Mouse (Mus musculus): Measurements from ENCODE around the gene Gm17364.
"Not testable (repeated sequence)": the region's sequence is repeated elsewhere in the genome, so short reads cannot be mapped to it uniquely, and the experiment has no call there.

Gene Gm17364

DNA sequence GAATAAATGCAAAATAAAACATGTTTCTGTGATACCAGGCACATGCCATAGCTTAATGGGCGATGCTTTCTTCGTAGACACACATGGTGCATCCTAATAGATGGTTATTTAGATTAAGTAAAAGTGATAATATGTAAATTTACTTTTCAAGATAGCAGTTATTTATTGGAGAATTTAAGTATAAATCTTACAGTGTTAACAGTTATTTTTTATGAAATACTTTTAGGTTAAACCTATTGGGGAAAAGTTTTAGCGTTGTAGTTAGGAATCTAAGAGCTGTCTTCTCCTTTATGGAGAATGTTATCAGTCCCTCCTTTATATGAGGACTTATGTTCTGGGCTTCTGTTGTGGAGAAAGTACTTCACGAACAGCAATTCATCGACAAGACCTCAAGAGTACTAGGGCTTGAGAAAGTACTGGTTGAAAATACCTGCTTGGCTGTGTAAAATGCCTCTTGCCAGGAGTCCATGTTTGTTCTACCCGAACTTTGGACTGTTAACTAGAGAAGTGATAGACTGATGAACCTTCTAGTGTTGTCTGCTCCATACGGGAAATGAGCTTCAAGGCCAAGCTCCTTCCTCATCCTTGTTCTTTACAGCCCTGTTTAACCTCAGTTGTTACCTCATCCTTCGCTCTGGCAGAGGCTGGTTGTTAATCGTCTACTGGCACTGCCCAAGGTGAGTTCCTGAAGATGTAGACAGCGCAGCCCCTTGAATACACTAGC is at the start of gene Gm17364:
Gm17364 (minus strand) TSS at position 51 of the 724 bp plus-strand sequence.
- DNase-seq (ENCODE audit: low spot score): no peak

DNA sequence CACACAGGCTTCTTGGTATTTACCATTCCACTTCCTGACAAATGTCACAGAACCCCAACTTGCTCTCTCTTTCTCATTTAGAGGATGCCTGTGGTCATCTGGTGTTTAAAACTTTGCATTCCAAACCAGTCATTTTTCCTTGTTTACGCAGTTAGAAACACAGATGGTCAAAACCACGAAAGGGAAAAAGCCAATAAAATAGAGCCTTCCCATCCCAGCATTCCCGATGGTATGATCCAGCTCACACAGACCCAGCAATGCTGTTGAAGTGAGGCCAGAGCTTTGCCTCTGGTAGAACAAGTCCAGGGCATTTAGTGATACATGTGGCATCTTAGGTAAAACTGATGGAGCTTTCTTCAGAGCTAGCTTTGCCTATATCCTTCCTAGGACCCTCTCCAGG is 47.7 kb upstream of the Gm17364 start:
- DNase-seq (ENCODE audit: low spot score): no peak

DNA sequence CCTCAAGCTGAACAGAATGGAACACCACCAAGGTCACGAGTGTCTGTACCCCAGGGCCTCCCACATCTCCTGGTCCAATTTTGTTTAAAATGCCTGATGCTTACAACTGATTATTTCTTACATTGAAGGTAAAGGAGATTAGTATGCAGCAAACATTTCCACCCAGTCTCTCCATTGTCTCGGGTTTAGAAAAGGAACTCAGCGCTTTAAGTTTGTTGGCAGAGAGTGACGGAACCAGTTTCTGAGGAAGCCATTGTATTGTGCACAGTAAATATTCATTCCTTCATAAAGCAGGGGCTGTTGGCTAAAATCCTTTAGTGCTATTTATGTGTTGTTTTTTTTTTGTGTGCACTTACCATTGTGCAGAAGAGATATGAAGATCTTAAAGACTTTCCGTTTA is 47.0 kb upstream of the Gm17364 start:
- no peak for DNase-seq (ENCODE audit: low spot score)

DNA sequence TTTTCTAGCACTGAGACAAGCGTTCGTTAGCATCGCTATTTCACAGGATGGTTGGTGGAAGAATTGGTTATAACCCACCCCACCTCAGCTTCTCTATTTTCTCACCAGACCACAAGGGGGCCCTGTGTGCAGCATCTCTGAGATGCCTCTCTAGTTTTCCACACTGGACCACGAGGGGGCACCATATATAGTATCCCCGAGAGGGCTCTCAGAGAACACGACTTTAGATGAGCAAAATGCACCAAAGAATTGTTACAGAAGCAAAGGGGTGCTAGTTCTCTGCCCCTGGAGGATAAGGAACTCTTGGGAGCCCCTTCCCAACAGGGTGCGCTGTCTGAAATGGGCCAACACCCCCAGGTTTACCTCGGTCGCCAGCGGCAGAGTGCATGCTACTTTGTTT is 28.9 kb upstream of the Gm17364 start:
- DNase-seq (ENCODE audit: low spot score): peak; percentile 40

DNA sequence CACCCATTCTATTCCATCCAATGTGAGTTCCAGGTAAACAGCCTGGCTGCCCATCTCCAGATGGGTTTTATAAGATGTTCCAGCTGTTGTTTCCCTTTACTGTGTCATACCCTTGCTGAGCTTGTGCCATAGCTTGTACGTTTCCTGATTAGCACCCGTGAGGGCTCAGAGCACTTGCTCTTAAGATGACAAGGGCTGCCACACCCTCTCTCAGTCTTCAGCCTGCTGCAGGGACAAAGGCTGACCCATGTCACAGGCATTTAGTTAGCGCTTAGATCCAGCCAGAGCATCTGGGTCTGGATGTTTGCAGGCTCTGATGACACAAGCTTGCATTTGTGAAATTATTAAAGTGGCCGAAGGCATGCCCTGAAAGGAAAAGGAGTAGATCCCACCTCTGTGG is 26.3 kb upstream of the Gm17364 start:
- no peak for DNase-seq (ENCODE audit: low spot score)

DNA sequence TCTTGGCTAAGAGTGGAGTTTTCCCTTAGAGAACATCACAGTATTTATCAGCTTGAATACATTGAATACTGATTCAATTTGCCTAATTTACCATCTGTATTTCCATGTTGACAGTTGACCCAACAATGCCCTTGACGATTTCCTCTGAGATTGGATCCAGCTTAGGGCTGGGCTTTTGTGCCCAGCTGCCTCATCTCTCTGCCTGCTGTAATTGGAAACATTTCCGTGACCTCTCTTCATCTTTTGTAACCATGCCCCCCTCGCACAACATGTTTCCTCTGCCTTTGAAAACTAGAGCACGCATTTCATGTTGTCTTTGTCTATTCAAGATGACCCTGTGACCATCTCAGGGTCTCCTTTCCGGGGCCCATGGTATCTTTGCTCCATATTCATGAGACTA is 25.2 kb upstream of the Gm17364 start:
- DNase-seq (ENCODE audit: low spot score): no peak

DNA sequence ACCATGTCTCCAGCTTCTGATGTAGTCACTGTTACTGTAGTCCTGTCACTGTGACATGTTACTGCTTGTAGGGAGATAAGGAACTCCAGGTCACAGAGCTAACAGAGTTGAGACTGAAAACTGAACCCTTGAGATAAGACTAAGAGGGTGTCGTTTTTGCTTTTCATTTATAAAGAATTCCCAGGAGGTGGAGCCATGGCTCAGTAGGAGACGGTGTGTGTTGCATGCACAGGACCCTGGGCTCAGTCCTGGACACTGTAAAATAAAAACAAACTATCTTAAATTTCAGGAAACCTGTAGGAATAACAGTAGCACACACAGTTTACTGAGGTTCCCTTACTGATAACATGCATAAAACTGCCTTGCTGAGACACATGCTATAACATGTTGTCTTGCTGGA is 24.8 kb upstream of the Gm17364 start:
- no peak for DNase-seq (ENCODE audit: low spot score)

DNA sequence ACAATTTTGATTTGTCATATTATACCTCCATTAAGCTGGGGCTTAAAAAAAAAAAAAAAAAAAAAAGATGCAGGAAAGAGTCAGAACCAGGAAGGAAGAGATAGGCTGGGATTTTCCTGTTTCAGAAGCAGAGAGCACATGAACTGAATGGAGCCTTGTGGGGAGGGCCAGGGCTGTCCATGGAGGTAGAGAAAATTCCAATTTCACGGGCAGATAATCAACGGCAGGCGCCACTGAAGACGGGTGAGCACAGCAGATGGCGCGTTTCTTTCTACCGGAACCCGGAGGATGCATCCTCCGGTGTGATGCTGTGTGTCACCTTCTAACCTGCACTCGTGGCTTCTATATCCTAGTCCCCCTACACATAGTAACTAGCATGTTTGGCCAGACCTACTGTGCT is 22.6 kb upstream of the Gm17364 start:
- no peak for DNase-seq (ENCODE audit: low spot score)

DNA sequence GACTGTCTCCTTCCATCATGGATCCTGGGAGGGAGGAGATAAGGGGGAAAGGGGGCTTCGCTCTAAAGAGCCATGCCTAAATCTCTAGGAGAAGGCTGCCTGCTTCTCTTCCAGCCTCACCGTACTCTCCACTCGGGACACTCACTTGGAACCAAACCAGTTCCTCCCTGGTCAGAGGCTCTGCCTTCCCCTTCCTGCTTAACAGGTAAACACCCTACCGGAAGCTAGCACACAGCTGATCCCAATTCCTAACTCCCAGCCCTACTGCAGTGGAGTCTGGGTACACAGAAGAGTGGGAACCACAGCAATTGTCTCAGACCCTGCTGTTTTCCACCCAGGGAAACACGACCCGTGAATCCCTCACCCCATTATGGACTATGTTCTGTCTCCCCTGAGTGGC is 22.1 kb upstream of the Gm17364 start:
- DNase-seq (ENCODE audit: low spot score): no peak

DNA sequence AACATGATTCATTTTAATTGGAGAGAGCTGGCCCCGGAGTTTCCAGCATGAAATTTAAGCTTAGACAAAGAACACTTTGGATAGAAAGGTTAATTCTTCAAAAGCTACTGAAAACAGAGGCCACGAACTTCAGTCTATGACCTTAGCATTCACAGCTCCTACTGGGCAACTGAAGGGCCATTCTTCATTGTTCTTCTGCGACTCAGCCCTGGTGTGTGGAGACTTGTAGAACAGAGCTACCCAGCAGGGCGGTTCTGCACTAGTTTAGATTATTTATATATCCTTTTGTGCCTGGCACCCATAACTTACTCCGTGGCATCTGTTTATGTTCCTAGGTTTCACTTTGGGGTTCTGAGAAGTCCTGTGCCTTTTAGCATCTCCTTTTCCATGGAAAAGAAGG is 19.8 kb upstream of the Gm17364 start:
- no peak for DNase-seq (ENCODE audit: low spot score)

DNA sequence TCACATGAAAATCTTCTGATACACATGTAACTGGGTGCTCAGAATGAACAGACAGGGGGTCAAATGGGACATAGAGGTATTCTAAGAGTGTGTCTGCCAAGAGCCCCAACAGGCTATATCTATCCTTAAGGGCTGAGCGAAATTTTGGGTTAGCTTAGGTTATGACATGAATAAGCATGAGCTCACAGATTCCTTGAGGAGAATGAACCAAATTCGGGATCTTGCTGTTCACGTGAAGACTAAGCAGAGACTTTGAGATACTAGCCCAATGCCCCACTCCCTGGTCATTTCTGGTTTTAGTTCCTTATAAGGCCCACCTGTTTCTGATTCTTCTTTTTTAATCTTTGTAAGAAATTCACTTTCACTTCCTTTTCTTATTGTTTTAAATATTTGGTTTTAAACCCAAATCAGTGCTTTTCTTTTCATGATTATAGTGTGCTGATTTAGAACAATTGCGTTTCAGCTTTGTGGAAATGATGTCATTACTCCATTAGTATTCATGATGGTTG is 17.7 kb upstream of the Gm17364 start:
- DNase-seq (ENCODE audit: low spot score): no peak

DNA sequence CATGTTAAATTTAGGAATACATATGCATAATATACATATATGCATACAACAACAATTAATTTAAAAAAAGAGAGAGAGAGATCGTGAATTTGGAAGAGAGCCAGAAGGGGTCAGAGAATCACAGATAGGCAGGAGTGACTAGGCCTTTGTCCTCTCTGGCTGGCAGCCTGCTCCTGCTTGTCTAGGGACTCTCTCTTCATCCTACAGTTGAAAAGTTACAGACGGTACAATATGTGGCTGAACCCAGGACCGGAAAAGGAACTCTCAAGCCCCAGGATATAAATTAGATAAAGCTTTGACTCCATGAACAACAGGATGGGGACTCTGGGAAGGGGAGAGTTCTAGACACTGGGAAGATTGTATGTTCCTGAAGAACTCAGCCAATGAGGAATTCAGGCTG is 12.5 kb upstream of the Gm17364 start:
- DNase-seq (ENCODE audit: low spot score): no peak

DNA sequence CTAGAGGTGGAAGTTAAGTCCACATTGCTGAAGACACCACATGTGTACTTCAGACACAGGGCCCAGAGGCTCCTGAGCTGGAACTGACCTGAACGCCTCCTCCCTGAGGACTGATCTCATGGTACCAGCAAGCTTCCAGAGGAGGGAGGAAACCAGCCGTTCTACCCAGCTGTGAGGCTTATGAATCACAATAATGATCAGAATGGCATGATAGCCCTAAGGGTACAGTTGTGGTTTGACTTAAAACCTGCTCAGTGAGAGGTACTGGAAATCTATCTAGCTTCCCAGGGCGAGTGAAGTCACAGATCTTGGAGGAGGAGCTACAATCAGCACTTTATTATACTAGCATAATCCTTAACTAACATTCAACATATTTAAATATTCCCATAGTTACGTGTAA is 11.7 kb upstream of the Gm17364 start:
- DNase-seq (ENCODE audit: low spot score): no peak

DNA sequence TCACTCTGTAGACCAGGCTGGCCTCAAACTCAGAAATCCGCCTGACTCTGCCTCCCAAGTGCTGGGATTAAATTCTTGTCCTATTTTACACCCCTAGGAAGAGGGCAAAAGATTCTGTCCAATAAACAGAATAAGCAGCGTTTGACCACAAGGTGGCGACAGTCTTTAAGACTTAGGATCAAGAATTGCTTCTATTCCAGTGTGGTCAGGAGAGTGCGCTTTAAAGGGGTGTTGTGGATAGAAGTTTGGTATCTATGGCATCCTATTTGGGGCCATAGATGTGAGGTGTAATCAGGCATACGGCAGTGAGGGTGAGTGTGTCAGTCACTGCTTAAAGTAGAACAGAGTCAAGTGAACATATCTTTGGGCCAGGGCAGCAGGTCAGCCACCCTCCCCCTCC is 9.5 kb upstream of the Gm17364 start:
- no peak for DNase-seq (ENCODE audit: low spot score)

DNA sequence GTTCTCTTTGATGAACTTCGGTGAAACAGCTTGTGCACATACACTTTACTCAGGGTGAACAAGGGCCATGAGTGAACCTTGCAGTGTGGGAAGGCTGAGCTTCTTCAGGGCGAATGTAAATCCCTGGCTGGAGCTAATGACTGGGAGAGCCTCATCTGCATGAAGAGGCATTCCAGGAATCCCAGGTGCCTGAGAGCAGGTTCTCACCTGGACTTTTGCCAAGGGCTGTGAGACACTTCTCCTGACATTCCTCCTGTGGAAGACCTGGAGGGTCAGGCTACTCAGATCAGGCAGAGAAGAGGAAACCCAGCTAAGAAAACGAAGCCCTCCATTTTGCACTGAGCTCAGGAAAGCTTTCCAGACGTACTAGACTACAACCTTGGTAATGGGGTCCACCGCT is 6.9 kb upstream of the Gm17364 start:
- no peak for DNase-seq (ENCODE audit: low spot score)

DNA sequence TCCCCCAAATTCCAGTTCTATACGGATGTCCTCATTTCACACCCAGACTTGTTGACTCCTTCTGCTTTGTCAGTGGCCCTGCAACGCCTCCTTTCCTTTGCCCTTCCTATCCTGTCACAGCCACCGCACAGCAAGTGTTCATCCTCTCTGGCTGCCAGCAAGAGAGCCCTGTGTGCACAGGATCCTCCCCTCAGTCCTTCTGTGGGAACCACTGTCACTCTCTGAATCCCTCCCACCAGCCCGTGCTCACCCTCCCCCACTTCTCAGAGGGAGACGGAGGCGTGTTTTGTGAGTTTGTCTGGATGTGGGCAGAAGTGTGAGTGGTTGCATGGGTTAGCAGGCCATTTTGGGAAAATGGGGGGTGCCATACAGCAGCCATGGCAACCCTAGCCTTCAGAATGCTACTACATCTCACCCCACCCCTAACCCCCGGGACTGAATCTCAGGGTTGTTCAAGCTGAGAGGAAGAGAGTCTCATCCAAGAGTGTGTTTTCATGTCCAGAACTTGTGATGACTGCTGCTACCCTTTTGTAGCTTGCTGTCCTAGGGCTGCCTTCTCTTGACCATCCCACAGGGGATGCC is 5.9 kb downstream of the Gm17364 start:
- DNase-seq (ENCODE audit: low spot score): peak; percentile 7

DNA sequence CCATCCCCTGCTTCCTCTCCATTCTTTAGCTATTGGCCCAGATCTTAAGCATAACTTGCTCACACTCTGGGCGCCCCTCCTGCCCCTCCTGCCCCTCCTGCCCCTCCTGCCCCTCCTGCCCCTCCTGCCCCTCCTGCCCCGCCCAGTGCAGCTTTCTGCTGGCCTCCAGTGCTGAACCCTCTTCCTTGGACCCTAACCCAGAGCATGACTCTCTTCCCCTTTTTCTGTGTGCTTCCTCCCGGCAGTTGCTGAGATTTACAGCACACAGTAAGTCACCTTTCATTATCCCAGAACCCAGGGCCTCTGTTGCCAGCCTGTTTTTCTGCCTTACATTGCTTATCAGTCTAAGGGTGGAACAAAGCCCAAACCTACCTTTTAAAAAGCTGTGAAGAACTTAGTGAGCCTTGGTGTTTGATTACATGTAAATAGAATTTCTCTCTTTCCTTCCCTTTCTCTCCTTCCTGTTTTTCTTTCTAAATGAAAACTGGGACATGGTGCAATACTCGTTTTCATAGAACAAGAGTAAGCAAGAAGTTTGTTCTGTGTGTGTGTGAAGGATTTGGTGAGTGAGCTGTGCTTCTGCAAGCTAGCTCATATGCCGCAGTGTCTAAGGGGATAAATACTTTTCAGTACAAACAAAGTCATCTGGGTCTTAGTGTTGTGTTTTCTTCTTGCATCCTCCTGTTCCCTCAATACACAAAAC is 10.3 kb downstream of the Gm17364 start:
- DNase-seq (ENCODE audit: low spot score): no peak

DNA sequence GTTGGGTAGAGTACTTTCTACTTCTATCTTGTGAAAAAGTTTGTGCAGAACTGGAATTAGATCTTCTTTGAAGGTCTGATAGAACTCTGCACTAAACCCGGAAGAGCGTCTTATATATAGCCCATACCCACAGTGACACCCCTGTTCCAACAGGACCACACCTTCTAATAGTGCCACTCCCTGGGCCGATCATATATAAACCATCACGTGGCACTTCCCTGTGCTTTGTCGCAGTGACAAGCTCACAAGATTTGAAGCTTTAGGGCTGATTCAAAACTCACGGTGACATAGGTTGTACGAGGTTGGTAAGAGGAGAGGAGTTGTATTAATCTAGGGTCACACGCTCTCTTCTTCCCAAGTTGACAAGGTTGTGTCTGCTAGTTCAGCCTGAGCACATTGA is 12.2 kb downstream of the Gm17364 start:
- not testable (repeated sequence) for DNase-seq (ENCODE audit: low spot score)

DNA sequence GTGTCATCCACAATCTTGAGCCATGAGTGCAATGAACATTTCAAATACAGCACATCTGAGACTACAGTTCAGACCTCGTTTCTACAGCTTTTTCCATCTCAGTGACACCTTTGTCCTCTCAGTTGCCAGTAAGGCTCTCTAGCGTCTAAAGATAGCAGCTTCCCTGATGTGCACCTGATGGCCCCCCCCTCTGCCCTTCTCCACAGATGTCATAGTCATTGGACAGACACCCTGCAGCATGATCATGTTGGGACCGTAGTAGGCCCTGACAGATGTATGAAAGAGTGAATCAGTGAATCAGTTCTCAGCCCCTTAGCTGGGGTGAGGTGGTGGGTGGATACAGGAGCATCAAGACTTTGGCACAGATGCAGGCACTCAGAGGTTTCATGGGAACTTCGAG is 15.9 kb downstream of the Gm17364 start:
- no peak for DNase-seq (ENCODE audit: low spot score)

DNA sequence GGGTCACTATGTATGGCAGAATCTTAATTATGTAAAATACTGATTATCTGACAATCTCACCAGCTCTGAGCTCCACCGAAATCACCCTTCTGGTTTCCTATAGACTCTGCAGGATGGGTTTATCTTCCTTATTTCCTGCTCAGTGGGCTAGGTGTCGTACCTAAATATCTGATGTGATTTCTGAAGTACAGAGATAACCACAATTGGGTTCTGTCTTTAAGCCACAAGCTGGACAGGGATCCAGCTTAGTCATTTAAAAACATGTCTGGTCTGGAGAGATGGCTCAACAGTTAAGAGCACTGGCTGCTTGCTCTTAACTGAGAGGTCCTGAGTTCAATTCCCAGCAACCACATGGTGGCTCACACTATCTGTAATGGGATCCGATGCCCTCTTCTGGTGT is 16.8 kb downstream of the Gm17364 start:
- DNase-seq (ENCODE audit: low spot score): no peak

DNA sequence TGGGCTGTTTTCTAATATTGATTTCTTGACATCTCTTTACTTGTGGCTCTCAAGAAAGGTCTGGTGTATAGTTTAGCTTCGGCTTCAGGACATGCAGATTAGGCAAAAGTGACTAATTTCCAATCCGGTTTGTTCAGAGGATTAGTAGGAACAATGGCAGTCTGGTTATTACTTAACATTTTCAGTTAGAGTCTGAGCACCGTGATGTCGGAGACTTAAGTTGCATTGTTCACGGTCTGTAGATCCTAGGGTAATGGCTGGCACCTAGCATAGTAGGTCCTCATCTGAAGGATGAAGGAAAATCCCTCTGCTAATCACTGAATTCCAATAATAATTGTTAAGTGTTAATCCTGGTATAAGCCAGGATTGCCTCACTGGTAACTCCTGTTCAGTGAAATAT is 17.7 kb downstream of the Gm17364 start:
- DNase-seq (ENCODE audit: low spot score): no peak

DNA sequence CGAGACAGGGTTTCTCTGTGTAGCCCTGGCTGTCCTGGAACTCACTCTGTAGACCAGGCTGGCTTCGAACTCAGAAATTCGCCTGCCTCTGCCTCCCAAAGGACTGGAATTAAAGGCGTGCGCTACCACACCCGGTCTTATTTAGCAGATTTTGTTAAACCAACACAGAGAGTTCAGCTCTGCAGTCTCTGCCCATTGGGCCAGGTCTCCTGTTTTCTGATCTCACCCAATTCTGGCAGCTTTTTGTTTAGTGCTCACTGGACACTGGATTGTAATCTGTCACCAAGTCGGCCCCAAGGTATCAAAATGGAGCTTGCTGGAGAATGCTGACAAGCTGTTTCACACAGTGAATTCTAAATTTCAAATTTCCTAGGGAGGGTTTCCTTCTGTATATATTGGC is 21.0 kb downstream of the Gm17364 start:
- no peak for DNase-seq (ENCODE audit: low spot score)

DNA sequence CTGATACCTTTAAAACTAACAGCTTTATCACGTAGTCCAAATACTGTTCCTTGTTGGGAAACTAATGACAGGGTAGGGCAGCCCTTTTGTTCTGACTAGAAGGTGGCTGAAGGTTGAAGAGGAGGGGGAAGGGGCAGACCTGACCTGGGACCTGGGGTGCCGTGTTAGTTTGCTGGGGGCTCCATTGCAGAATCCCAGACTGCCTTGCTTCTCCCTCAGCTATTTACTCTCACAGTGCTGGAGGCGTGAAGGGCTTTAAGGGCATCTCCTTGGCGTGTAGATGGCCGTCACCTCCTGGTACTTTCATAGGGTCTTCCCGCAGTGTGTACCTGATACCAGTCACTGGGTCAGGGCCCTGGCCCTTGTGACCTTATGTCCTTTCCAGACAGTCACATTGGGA is 21.6 kb downstream of the Gm17364 start:
- no peak for DNase-seq (ENCODE audit: low spot score)
